Mouse (Mus musculus) embryonic facial prominence, embryonic 15.5 days (tissue): ENCODE results near the gene Sema3b. TPM values are rescaled to one million over a fixed set of nuclear protein-coding genes. Genes with fewer than 3 reads are reported as not detected.

Experiments used
- ATAC-seq: fragments of 200-750 bp; cut with Nextera tagmentation; 2 replicates; pipeline ENCODE4 v1.8.0; 2017; ENCODE audit warnings: low read depth, moderate TSS enrichment; ENCODE audit not compliant: insufficient number of reproducible peaks, low FRiP score, low TSS enrichment
- H3K27ac ChIP-seq: fragments of 300-500 bp; sonication (generic); replicated peaks from 2 replicates; pipeline ENCODE4 v1.5.1; 2015; ENCODE audit warnings: mild to moderate bottlenecking, inconsistent platforms
- H3K27me3 ChIP-seq: fragments of 300-500 bp; sonication (generic); 2 replicates; pipeline ENCODE4 v1.6.1; 2015; ENCODE audit warnings: inconsistent platforms
- H3K36me3 ChIP-seq: fragments of 300-500 bp; sonication (generic); 2 replicates; pipeline ENCODE4 v1.6.1; 2015; ENCODE audit warnings: mild to moderate bottlenecking, inconsistent platforms
- H3K4me1 ChIP-seq: fragments of 300-500 bp; sonication (generic); 2 replicates; pipeline ENCODE4 v1.6.1; 2015; ENCODE audit warnings: inconsistent platforms
- H3K4me2 ChIP-seq: fragments of 300-500 bp; sonication (generic); replicated peaks from 2 replicates; pipeline ENCODE4 v1.6.1; 2015; ENCODE audit warnings: mild to moderate bottlenecking, inconsistent platforms
- H3K4me3 ChIP-seq: fragments of 300-500 bp; sonication (generic); replicated peaks from 2 replicates; pipeline ENCODE4 v1.5.1; 2015; ENCODE audit warnings: mild to moderate bottlenecking, inconsistent platforms
- H3K9ac ChIP-seq: fragments of 300-500 bp; sonication (generic); 2 replicates; pipeline ENCODE4 v1.6.1; 2015; ENCODE audit warnings: inconsistent platforms
- H3K9me3 ChIP-seq: fragments of 300-500 bp; sonication (generic); replicated peaks from 2 replicates; pipeline ENCODE4 v1.6.1; 2016; ENCODE audit warnings: inconsistent platforms
- WGBS: fragments of 180-500 bp; shearing (Covaris S2); methylation state at CpG from one replicate; pipeline ENCODE4 v1.1.7; 2015; 5-methylcytosine and 5-hydroxymethylcytosine counted together
- polyA plus RNA-seq: library from polyadenylated mRNA; unstranded; fragments of >200 nt; fragmentation: Nextera tagmentation; extraction: Ambion mirVana; gene quantifications from 2 replicates; pipeline ENCODE4 v1.2.1, GENCODE M21; 2015

Gene Sema3b
- polyA plus RNA-seq, 1 experiment from 2014 or later, result 21.2 TPM

DNA sequence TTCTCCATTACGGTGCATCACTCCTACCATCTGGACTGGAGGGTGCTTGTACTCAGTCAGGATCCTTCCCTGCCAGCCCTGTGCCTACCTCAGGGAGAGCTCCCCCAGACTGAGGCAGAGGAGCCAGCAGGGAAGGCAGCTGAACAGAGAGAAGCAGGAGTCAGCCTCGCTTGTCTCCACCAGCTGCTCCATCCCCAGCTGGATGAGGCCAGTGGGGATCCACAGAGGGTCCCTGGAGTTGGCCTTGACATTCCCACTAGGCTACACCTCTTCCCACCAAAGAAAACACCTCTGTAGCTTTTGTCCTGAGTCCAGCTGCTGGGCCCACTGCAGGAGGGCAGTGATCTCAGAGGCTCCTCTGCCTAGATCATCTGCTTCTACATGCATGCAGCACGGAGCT, 15.9 kb upstream of the Sema3b start:
- peak overlapping the region; percentile 94; the same call in 1 of the 2 replicates for H3K27ac ChIP-seq

GRCm38 (mm10) chr9:107624539-107624938, 15.5 kb upstream of the Sema3b start:
- H3K4me1 ChIP-seq, result peaks cover 69% of the 10 kb centered on the region
- no peak overlapping the region for H3K9ac ChIP-seq
- ATAC-seq, result no peak
- H3K36me3 ChIP-seq, result peaks cover 48% of the 10 kb centered on the region
- H3K4me3 ChIP-seq, result no peak overlapping the region
- no peaks in the 10 kb centered on the region for H3K9me3 ChIP-seq
- H3K4me2 ChIP-seq, result 0 out of 2 replicates have a peak overlapping the region, but pooled peaks have one; percentile 3
- WGBS, result 74% methylated on average over 5 of the region's 5 CpGs
- no peaks in the 10 kb centered on the region for H3K27me3 ChIP-seq
- peak overlapping the region; percentile 94; the same call in 1 of the 2 replicates for H3K27ac ChIP-seq

More for the DNA sequence above, 15.9 kb upstream of the Sema3b start:
- Histone ChIP-seq H3K4me3 (no peak overlapping the region), H3K4me2 (no peak overlapping the region), H3K9me3 (no peaks in the 10 kb centered on the region), H3K4me1 (peaks cover 69% of the 10 kb centered on the region), H3K36me3 (peaks cover 44% of the 10 kb centered on the region), H3K9ac (no peak overlapping the region), H3K27me3 (no peaks in the 10 kb centered on the region)
- 82% methylated on average over 3 of the region's 3 CpGs for WGBS
- no peak for ATAC-seq

- peaks cover 83% of the 10 kb centered on the region for H3K36me3 ChIP-seq
- H3K9me3 ChIP-seq, result no peaks in the 10 kb centered on the region
- peaks cover 48% of the 10 kb centered on the region for H3K4me1 ChIP-seq
- no peak overlapping the region for H3K9ac ChIP-seq
- no peak overlapping the region for H3K4me2 ChIP-seq
- H3K27ac ChIP-seq, result peak overlapping the region; percentile 44; the same call in 1 of the 2 replicates
- no peak overlapping the region for H3K4me3 ChIP-seq
- H3K27me3 ChIP-seq, result no peaks in the 10 kb centered on the region
- no peak for ATAC-seq
Measured at GRCm38 (mm10) chr9:107620954-107621353, 11.9 kb upstream of the Sema3b start.

DNA sequence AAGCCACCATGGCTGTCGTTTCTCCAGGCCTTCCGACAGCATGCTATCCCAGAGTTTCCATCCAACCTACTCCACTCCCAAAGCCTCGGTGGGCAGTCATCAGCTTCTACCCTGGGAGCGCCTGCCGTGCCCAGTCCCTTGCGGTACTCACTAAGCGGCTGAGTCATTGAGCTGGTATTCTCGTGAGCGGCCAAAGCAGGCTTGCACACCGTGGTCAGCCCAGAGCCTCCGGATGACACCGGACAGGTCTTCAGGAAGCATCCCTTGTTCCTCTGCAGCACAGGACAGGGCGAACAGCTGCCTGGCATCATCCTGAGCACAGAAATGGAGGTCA, 10.5 kb upstream of the Sema3b start:
- 0 out of 2 replicates have a peak, but pooled peaks have one; percentile 1 for ATAC-seq
- WGBS, result 79% methylated on average over 13 of the region's 13 CpGs
- Histone ChIP-seq H3K27ac (peak overlapping the region; percentile 71; the same call in 1 of the 2 replicates), H3K9me3 (no peaks in the 10 kb centered on the region), H3K4me2 (no peak overlapping the region), H3K4me1 (peaks cover 35% of the 10 kb centered on the region), H3K27me3 (no peaks in the 10 kb centered on the region), H3K4me3 (no peak overlapping the region), H3K9ac (no peak overlapping the region), H3K36me3 (peaks cover 87% of the 10 kb centered on the region)

GRCm38 (mm10) chr9:107618778-107619545, 9.9 kb upstream of the Sema3b start:
- Histone ChIP-seq H3K36me3 (peaks cover 86% of the 10 kb centered on the region), H3K9me3 (no peaks in the 10 kb centered on the region), H3K4me2 (no peak overlapping the region), H3K27ac (peak overlapping the region; percentile 71), H3K4me3 (no peak overlapping the region), H3K27me3 (no peaks in the 10 kb centered on the region), H3K4me1 (peaks cover 33% of the 10 kb centered on the region), H3K9ac (no peak overlapping the region)
- peak; percentile 7; the same call in 1 of the 2 replicates for ATAC-seq
- 45% methylated on average over 13 of the region's 13 CpGs for WGBS

- no peak overlapping the region for H3K9ac ChIP-seq
- no peaks in the 10 kb centered on the region for H3K27me3 ChIP-seq
- no peak for ATAC-seq
- 78% methylated on average over 6 of the region's 6 CpGs for WGBS
- H3K4me1 ChIP-seq, result peaks cover 40% of the 10 kb centered on the region
- H3K4me2 ChIP-seq, result no peak overlapping the region
- no peaks in the 10 kb centered on the region for H3K9me3 ChIP-seq
- peak overlapping the region; percentile 71; the same call in 1 of the 2 replicates for H3K27ac ChIP-seq
- H3K4me3 ChIP-seq, result no peak overlapping the region
- peaks cover 82% of the 10 kb centered on the region for H3K36me3 ChIP-seq
Measured at GRCm38 (mm10) chr9:107618098-107618497, 9.1 kb upstream of the Sema3b start.

GRCm38 (mm10) chr9:107617461-107617860, 8.4 kb upstream of the Sema3b start:
- no peak overlapping the region for H3K27ac ChIP-seq
- no peak for ATAC-seq
- 73% methylated on average over 2 of the region's 2 CpGs for WGBS
- no peak overlapping the region for H3K4me2 ChIP-seq
- H3K4me3 ChIP-seq, result no peak overlapping the region
- no peak overlapping the region for H3K9ac ChIP-seq
- H3K4me1 ChIP-seq, result peaks cover 46% of the 10 kb centered on the region
- no peaks in the 10 kb centered on the region for H3K9me3 ChIP-seq
- H3K36me3 ChIP-seq, result peaks cover 76% of the 10 kb centered on the region
- no peaks in the 10 kb centered on the region for H3K27me3 ChIP-seq

GRCm38 (mm10) chr9:107615035-107615434, 6.0 kb upstream of the Sema3b start:
- H3K4me1 ChIP-seq, result peaks cover 54% of the 10 kb centered on the region
- no peak overlapping the region for H3K4me3 ChIP-seq
- no peak overlapping the region for H3K9ac ChIP-seq
- WGBS, result 65% methylated on average over 4 of the region's 4 CpGs
- peaks cover 63% of the 10 kb centered on the region for H3K36me3 ChIP-seq
- H3K4me2 ChIP-seq, result no peak overlapping the region
- H3K9me3 ChIP-seq, result no peaks in the 10 kb centered on the region
- H3K27me3 ChIP-seq, result no peaks in the 10 kb centered on the region
- peak overlapping the region; percentile 34; the same call in 1 of the 2 replicates for H3K27ac ChIP-seq
- no peak for ATAC-seq

DNA sequence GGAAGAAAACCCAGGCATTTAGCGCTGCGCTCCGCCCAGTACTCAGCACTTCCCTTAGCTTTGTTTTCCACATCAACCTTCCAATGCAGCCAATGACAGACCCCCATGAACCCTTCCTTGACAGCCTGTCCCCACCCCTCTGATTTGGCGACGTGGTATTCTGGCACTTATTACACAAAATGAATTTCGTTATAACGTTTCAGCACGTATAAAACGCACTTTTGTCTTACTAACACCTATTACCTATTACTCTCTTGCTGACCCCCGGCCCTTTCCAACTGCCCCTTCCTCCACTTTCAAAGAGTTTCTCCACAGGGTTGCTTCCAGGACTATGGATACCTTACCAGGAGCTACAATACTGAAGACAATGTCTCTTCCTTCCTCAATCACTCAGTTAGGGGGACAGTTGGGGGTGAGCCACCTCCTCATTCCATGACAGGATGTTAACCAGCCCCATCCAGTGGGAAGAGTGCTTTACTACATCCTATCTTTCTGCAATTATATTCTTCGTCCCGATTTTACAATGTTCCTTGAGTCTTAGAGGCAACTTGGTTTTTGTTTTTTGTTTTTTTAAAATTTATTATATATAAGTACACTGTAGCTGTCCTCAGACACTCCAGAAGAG, 4.0 kb upstream of the Sema3b start:
- peak overlapping the region; percentile 42 for H3K4me3 ChIP-seq
- H3K4me1 ChIP-seq, result peaks cover 53% of the 10 kb centered on the region
- peaks cover 43% of the 10 kb centered on the region for H3K36me3 ChIP-seq
- H3K4me2 ChIP-seq, result peak overlapping the region; percentile 75
- H3K27me3 ChIP-seq, result no peaks in the 10 kb centered on the region
- peak overlapping the region; percentile 95 for H3K27ac ChIP-seq
- 8% methylated on average over 12 of the region's 12 CpGs for WGBS
- H3K9ac ChIP-seq, result no peak overlapping the region; the same call in 1 of the 2 replicates
- no peaks in the 10 kb centered on the region for H3K9me3 ChIP-seq
- ATAC-seq, result no peak

DNA sequence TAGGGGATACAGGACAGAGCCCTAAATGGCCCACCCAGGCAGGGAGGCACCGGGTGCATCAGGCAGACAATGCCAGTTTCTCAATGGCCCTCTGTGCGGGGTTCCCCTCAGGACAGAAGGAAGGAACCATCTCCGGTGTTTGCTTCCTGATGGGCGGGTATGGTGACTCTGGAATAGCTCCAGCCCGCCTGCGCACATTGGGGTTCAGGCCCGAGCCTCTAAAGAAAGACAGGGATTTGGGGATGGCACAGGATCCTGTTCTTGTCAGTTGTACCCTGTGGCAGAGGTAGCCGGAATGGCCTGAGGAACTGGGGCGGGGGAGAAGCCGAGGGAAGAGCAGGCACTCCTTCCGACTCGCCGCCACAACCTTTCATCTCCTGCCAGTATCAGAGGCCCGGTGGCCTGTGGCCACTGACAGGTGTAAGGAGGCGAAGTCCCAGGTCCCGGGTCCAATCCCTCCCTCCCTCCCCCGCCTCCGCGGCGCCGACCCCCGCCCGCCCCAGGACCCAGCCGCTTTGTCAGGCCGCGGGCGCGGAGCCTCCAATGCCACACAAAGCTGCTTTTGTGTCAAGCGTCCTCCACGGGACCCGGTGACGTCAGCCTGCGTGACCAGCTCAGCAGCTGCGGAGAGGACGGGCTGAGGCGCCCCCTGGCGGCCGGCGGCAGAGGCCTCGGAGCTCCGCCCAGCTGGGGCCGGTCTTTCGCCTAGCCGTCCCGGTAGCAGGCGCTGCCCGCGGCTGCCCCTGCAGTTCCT, 3.3 kb upstream of the Sema3b start:
- Histone ChIP-seq H3K4me1 (peaks cover 58% of the 10 kb centered on the region), H3K9ac (peak overlapping the region; percentile 37), H3K9me3 (no peaks in the 10 kb centered on the region), H3K27me3 (no peaks in the 10 kb centered on the region), H3K36me3 (peaks cover 36% of the 10 kb centered on the region), H3K27ac (peak overlapping the region; percentile 95), H3K4me2 (peak overlapping the region; percentile 75), H3K4me3 (peak overlapping the region; percentile 42)
- ATAC-seq, result peak; percentile 92
- 5% methylated on average over 38 of the region's 48 CpGs for WGBS
